Mouse (Mus musculus) C2C12 (cell line): ENCODE data around the gene Gm20388.

Experiments
- CEBPB ChIP-seq: IDR thresholded peaks from one replicate; pipeline ENCODE4 v1.6.1; 2011; ENCODE audit warnings: low read depth, mild to moderate bottlenecking, control low read depth, moderate library complexity
- CTCF ChIP-seq: IDR thresholded peaks from one replicate; pipeline ENCODE4 v1.5.1; 2011; ENCODE audit not compliant: control insufficient read depth, insufficient read depth, insufficient read length
- MAX ChIP-seq: IDR thresholded peaks from one replicate; pipeline ENCODE4 v1.6.1; 2011; ENCODE audit warnings: mild to moderate bottlenecking, control low read depth
- MYOD1 ChIP-seq: IDR thresholded peaks from one replicate; pipeline ENCODE4 v1.6.1; 2011; ENCODE audit warnings: low read depth; ENCODE audit not compliant: control insufficient read depth, insufficient read length
- MYOG ChIP-seq: IDR thresholded peaks from one replicate; pipeline ENCODE4 v1.6.1; 2011; ENCODE audit not compliant: control insufficient read depth, insufficient read length; ENCODE audit errors: extremely low read depth
- USF1 ChIP-seq: IDR thresholded peaks from one replicate; pipeline ENCODE4 v1.6.1; 2011; ENCODE audit warnings: low read depth, mild to moderate bottlenecking, control low read depth, moderate library complexity

- no peak for TF ChIP-seq CTCF
- TF ChIP-seq USF1, result no peak
- no peak for TF ChIP-seq MAX
- no peak for TF ChIP-seq MYOD1
- TF ChIP-seq MYOG, result no peak
- TF ChIP-seq CEBPB, result no peak
These were observed 1998.5 kb downstream of the Gm20388 start for GRCm38 (mm10) chr8:121909148-121909541.
